Mouse (Mus musculus): ENCODE results near the gene Ager. TPM values are rescaled to one million over a fixed set of nuclear protein-coding genes. Genes with fewer than 3 reads are reported as not detected.

Gene Ager
- polyA plus RNA-seq, 1 experiment from 2014 or later, result 1.5 TPM

DNA sequence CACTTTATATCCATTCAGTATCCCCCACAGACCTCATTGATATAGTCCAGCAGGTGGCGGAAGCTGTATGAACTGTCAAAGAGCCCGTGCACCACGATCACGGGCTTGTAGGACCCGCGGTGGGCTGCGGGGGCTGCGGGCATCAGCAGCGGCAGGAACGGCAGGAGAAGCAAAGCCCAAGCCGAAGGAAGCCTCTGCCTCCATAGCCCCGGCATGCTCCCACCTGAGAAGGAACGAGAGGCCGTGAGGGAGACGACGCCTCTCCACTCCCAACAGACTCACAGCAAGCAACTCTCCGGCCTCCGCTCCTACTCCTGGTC lies 29.1 kb downstream of the Ager start:
- peak; percentile 29 for ATAC-seq
- Histone ChIP-seq H3K4me1 (replicated peaks; ENCODE audit: control insufficient read depth, insufficient read depth, low read length) (peaks cover 51% of the 10 kb centered on the region), H3K4me3 (replicated peaks; ENCODE audit: low read length) (peak overlapping the region; percentile 69), H3K9ac (replicated peaks; ENCODE audit: low read depth, low read length) (peak overlapping the region; percentile 65), H3K36me3 (ENCODE audit: control insufficient read depth, insufficient read depth) (peaks cover 5% of the 10 kb centered on the region; the same call in 1 of the 2 replicates), H3K4me2 (ENCODE audit: low read length) (peak overlapping the region; percentile 89), H3K27me3 (replicated peaks; ENCODE audit: control insufficient read depth, insufficient read depth, low read length) (peaks cover 15% of the 10 kb centered on the region), H3K9me3 (ENCODE audit: control insufficient read depth, low read length) (no peaks in the 10 kb centered on the region), H3K27ac (ENCODE audit: low read length) (peak overlapping the region; percentile 82)
- WGBS, result 0% methylated on average over 18 of the region's 18 CpGs

- Histone ChIP-seq H3K9me3 (ENCODE audit: control insufficient read depth, low read length) (no peaks in the 10 kb centered on the region), H3K4me2 (ENCODE audit: low read length) (peak overlapping the region; percentile 89), H3K36me3 (ENCODE audit: control insufficient read depth, insufficient read depth) (peaks cover 5% of the 10 kb centered on the region; the same call in 1 of the 2 replicates), H3K27me3 (replicated peaks; ENCODE audit: control insufficient read depth, insufficient read depth, low read length) (peaks cover 16% of the 10 kb centered on the region), H3K9ac (replicated peaks; ENCODE audit: low read depth, low read length) (peak overlapping the region; percentile 65), H3K4me1 (replicated peaks; ENCODE audit: control insufficient read depth, insufficient read depth, low read length) (peaks cover 57% of the 10 kb centered on the region), H3K27ac (ENCODE audit: low read length) (peak overlapping the region; percentile 82), H3K4me3 (replicated peaks; ENCODE audit: low read length) (peak overlapping the region; percentile 69)
- ATAC-seq, result peak; percentile 76
- under 1% methylated on average over 39 of the region's 45 CpGs for WGBS
Observed at GRCm38 (mm10) chr17:34627093-34627942, 29.7 kb downstream of the Ager start.

DNA sequence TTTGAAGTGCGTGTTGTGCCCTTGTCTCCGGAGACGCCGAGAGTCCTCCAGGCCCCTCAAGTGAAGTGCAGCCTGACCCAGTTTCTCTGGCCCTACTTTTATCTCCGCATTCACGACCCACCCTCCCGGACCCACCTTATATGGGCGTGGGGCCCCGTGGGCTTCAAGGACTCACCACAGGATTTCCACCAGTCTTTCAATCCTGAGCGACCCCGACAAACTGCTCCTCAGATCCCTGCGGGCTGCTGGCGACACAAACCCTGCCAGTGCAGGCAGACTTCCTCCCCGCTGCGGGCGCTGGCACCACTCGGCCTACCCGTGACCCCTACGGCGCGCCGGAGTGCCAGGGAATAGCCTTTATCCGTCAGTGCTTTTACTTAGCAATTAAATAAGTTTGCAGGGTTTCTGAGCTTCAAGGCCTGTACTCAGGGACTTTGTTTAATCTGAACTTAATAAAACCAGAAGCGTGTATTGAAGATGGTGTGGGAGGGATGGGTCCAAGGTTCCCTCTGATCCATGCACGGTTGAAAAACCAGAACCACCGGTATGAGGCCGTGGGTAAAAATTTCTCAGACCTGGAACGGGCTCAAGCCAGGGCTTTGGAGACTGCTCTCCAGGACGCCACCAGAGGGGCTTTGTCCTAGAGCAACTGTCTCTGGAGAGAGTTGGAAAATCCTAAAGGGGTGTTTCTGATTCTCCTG lies 30.4 kb downstream of the Ager start, which contains the start of gene Ppt2:
Gene Ppt2 (minus strand): TSS at position 568 of the 701 bp plus-strand sequence.
- Histone ChIP-seq H3K4me3 (replicated peaks; ENCODE audit: low read length) (peak within 1 kb of the TSS; percentile 69), H3K9me3 (ENCODE audit: control insufficient read depth, low read length) (no peaks in the 10 kb centered on the region), H3K4me1 (replicated peaks; ENCODE audit: control insufficient read depth, insufficient read depth, low read length) (peaks cover 60% of the 10 kb centered on the region), H3K27me3 (replicated peaks; ENCODE audit: control insufficient read depth, insufficient read depth, low read length) (peaks cover 16% of the 10 kb centered on the region), H3K36me3 (ENCODE audit: control insufficient read depth, insufficient read depth) (no peaks in the 10 kb centered on the region; the same call in 1 of the 2 replicates), H3K4me2 (ENCODE audit: low read length) (peak within 1 kb of the TSS; percentile 89), H3K27ac (ENCODE audit: low read length) (peak within 1 kb of the TSS; percentile 82), H3K9ac (replicated peaks; ENCODE audit: low read depth, low read length) (peak within 1 kb of the TSS; percentile 65)
- ATAC-seq, result no peak
- 6% methylated on average over 29 of the region's 29 CpGs for WGBS

DNA sequence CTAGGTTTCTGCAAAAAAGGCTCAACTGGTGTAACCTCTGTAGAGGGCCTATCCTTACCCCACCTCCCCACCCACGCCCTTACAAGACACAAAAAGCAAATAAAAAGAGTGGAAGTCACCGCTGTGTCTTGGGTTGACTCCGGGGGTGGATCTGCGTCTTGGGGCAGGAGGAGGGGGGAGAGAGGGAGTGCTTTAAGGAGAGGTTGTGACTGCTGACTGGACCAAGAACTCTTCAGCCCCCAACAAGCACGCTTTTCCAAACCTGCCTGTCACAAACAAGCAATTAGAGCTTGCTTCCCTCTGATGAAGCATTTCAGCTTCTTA lies 30.9 kb downstream of the Ager start:
- WGBS, result 24% methylated on average over 5 of the region's 5 CpGs
- Histone ChIP-seq H3K36me3 (ENCODE audit: control insufficient read depth, insufficient read depth) (no peaks in the 10 kb centered on the region), H3K4me3 (replicated peaks; ENCODE audit: low read length) (peak overlapping the region; percentile 69), H3K9ac (replicated peaks; ENCODE audit: low read depth, low read length) (no peak overlapping the region; the same call in 1 of the 2 replicates), H3K27me3 (replicated peaks; ENCODE audit: control insufficient read depth, insufficient read depth, low read length) (peaks cover 16% of the 10 kb centered on the region), H3K27ac (ENCODE audit: low read length) (peak overlapping the region; percentile 55), H3K4me1 (replicated peaks; ENCODE audit: control insufficient read depth, insufficient read depth, low read length) (peaks cover 60% of the 10 kb centered on the region), H3K9me3 (ENCODE audit: control insufficient read depth, low read length) (no peaks in the 10 kb centered on the region), H3K4me2 (ENCODE audit: low read length) (peak overlapping the region; percentile 89)
- ATAC-seq, result no peak

- H3K36me3 ChIP-seq (ENCODE audit: control insufficient read depth, insufficient read depth), result no peaks in the 10 kb centered on the region
- peak within 1 kb of the TSS; percentile 55 for H3K27ac ChIP-seq (ENCODE audit: low read length)
- peak within 1 kb of the TSS; percentile 69 for H3K4me3 ChIP-seq (replicated peaks; ENCODE audit: low read length)
- WGBS, result 2% methylated on average over 15 of the region's 16 CpGs
- peak; percentile 44 for ATAC-seq
- peaks cover 16% of the 10 kb centered on the region for H3K27me3 ChIP-seq (replicated peaks; ENCODE audit: control insufficient read depth, insufficient read depth, low read length)
- H3K9ac ChIP-seq (replicated peaks; ENCODE audit: low read depth, low read length), result peak within 1 kb of the TSS; percentile 65
- no peaks in the 10 kb centered on the region for H3K9me3 ChIP-seq (ENCODE audit: control insufficient read depth, low read length)
- peaks cover 60% of the 10 kb centered on the region for H3K4me1 ChIP-seq (replicated peaks; ENCODE audit: control insufficient read depth, insufficient read depth, low read length)
- peak within 1 kb of the TSS; percentile 89 for H3K4me2 ChIP-seq (ENCODE audit: low read length)
Observed at GRCm38 (mm10) chr17:34629221-34629751, 31.6 kb downstream of the Ager start, which contains the start of gene Prrt1. TSS of gene Prrt1 (plus strand) at chr17:34629533.

DNA sequence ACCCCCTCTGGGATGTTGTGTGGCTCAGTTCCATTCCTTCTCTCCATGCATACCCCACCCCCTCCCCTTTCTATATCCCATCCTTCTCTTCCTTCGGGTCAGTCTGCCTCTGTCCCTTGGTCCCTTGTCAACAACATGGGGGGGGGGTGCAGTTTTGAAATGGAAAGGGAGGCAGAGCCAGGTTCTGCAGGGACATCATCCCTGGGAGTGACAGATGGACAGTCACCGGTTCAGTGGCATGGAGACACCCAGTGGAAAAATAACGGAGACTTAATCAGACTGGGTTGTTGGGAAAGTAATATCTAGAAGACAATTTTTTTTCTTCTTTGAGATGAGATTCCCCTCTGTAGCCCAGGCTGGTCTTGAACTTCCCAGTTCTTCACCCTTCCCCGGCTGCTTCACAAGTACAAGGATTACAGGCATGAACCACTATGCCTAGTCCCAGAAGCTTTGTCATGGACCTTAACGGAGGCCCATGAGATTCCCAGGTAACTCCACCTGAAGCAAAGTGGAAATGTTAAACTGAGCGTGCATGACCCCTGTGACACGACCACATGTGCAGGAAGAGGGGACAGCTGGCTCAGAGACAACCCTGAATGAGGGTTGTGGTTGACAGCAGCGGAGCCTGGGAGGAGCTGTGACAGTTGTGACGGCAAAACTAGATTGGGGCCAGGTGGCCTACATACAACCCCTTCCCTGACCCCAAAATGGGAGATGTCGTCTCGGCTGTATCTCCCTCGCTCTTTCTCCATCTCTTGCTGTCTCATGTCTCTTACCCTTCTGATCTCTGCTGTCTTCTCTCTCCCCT lies 32.3 kb downstream of the Ager start:
- no peak for ATAC-seq
- Histone ChIP-seq H3K4me2 (ENCODE audit: low read length) (peak overlapping the region; percentile 89), H3K9ac (replicated peaks; ENCODE audit: low read depth, low read length) (peak overlapping the region; percentile 54), H3K9me3 (ENCODE audit: control insufficient read depth, low read length) (no peaks in the 10 kb centered on the region), H3K4me3 (replicated peaks; ENCODE audit: low read length) (peak overlapping the region; percentile 45), H3K27me3 (replicated peaks; ENCODE audit: control insufficient read depth, insufficient read depth, low read length) (peaks cover 16% of the 10 kb centered on the region), H3K4me1 (replicated peaks; ENCODE audit: control insufficient read depth, insufficient read depth, low read length) (peaks cover 60% of the 10 kb centered on the region), H3K36me3 (ENCODE audit: control insufficient read depth, insufficient read depth) (no peaks in the 10 kb centered on the region), H3K27ac (ENCODE audit: low read length) (no peak overlapping the region; the same call in 1 of the 2 replicates)
- 24% methylated on average over 12 of the region's 12 CpGs for WGBS

DNA sequence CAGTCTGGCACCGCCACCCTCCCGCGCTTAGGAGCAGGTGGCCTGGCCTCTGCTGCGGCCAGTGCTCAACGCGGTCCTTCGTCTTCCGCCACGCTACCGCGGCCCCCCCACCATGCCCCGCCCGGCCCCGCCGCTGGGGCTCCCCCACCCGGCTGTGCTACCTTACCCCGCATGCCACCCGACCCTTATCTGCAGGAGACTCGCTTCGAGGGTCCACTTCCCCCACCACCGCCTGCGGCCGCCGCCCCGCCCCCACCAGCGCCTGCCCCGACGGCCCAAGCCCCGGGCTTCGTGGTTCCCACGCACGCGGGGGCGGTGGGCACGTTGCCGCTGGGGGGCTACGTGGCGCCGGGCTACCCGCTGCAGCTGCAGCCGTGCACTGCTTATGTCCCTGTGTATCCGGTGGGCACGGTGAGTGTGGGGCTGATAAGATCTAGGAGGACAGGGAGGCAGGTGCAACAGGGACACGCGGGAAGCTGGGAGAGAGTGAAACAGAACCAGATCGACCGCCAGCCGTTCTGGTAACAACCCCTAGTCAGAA lies 33.2 kb downstream of the Ager start:
- ATAC-seq, result no peak
- H3K4me1 ChIP-seq (replicated peaks; ENCODE audit: control insufficient read depth, insufficient read depth, low read length), result peaks cover 57% of the 10 kb centered on the region
- WGBS, result 3% methylated on average over 48 of the region's 48 CpGs
- H3K9ac ChIP-seq (replicated peaks; ENCODE audit: low read depth, low read length), result peak overlapping the region; percentile 54
- H3K27me3 ChIP-seq (replicated peaks; ENCODE audit: control insufficient read depth, insufficient read depth, low read length), result peaks cover 18% of the 10 kb centered on the region
- no peaks in the 10 kb centered on the region for H3K36me3 ChIP-seq (ENCODE audit: control insufficient read depth, insufficient read depth)
- H3K4me2 ChIP-seq (ENCODE audit: low read length), result peak overlapping the region; percentile 89
- H3K4me3 ChIP-seq (replicated peaks; ENCODE audit: low read length), result peak overlapping the region; percentile 45
- H3K27ac ChIP-seq (ENCODE audit: low read length), result no peak overlapping the region
- H3K9me3 ChIP-seq (ENCODE audit: control insufficient read depth, low read length), result no peaks in the 10 kb centered on the region

GRCm38 (mm10) chr17:34631647-34632046 lies 34.0 kb downstream of the Ager start:
- H3K9ac ChIP-seq (replicated peaks; ENCODE audit: low read depth, low read length), result peak overlapping the region; percentile 51
- no peaks in the 10 kb centered on the region for H3K9me3 ChIP-seq (ENCODE audit: control insufficient read depth, low read length)
- peak overlapping the region; percentile 45 for H3K4me3 ChIP-seq (replicated peaks; ENCODE audit: low read length)
- no peak for ATAC-seq
- H3K27ac ChIP-seq (ENCODE audit: low read length), result no peak overlapping the region
- H3K36me3 ChIP-seq (ENCODE audit: control insufficient read depth, insufficient read depth), result no peaks in the 10 kb centered on the region
- H3K4me2 ChIP-seq (ENCODE audit: low read length), result peak overlapping the region; percentile 89
- H3K4me1 ChIP-seq (replicated peaks; ENCODE audit: control insufficient read depth, insufficient read depth, low read length), result peaks cover 49% of the 10 kb centered on the region
- 7% methylated on average over 12 of the region's 12 CpGs for WGBS
- H3K27me3 ChIP-seq (replicated peaks; ENCODE audit: control insufficient read depth, insufficient read depth, low read length), result peaks cover 18% of the 10 kb centered on the region
